In genomic region chr1:180116525-180116924, GRCm38 (mm10) we compare ENCODE assay signal across 8 mouse cellular contexts.
DNase-seq lines count a peak whose midpoint lies in the region; TF ChIP-seq lines count a peak whose summit lies in the region.

No protein-coding gene starts in this region.

- H3K27me3 ChIP-seq in testis, adult 2 months (ENCODE audit: control insufficient read depth, insufficient read depth, low read length), result no peaks in the 10 kb centered on the region

- intact Hi-C loops in gastrocnemius, postnatal 36 days (cut with DNase I), result loop anchor here (5.0 kb wide), 1 partner anchor 259 kb away; no protein-coding TSS in a partner anchor

- H3K4me1 ChIP-seq in testis, adult 2 months (ENCODE audit: control insufficient read depth, insufficient read depth, low read length), result no peaks in the 10 kb centered on the region

- no peak overlapping the region for H3K27ac ChIP-seq in testis, adult 2 months (ENCODE audit: control insufficient read depth, insufficient read depth, low read depth, low read length)

- no peaks in the 10 kb centered on the region for H3K36me3 ChIP-seq in testis, adult 2 months (ENCODE audit: control insufficient read depth, insufficient read depth, low read length)

- peak; percentile 27; the same call in 1 of the 2 replicates for TF ChIP-seq CTCF in testis, adult 2 months (IDR thresholded peaks at IDR 0.05; ENCODE audit: control insufficient read depth, insufficient read depth, insufficient replicate concordance, low read depth, low read length)

- no peak overlapping the region for H3K4me3 ChIP-seq in testis, adult 2 months (ENCODE audit: control insufficient read depth, low read depth, low read length)

- peak; percentile 20 for DNase-seq in gastrocnemius, postnatal 10 days
- no peak for DNase-seq in gastrocnemius, postnatal 36 days
- DNase-seq in testis, postnatal 14 days (ENCODE audit: low spot score), result no peak
- DNase-seq in kidney, postnatal 10 days, result peak; percentile 34
- peak; percentile 14 to 21 for DNase-seq in thymus, postnatal 36 days
- no peak for DNase-seq in urinary bladder, postnatal 10 days (ENCODE audit: low spot score)
- no peak for DNase-seq in adipocyte (ENCODE audit: low spot score)

- no peak for TF ChIP-seq POLR2A in testis, adult 2 months (IDR thresholded peaks at IDR 0.05; ENCODE audit: control insufficient read depth, low read depth, low read length)

Comparison
In these comparisons a context has a peak if more than half of its experiments do, and no peak if none do; other contexts are left out.
1. DNase-seq: peak in gastrocnemius, postnatal 10 days (single experiment), kidney, postnatal 10 days (single experiment) and thymus, postnatal 36 days (2 of 2); none in gastrocnemius, postnatal 36 days (0 of 2), testis, postnatal 14 days (single experiment), urinary bladder, postnatal 10 days (single experiment) and adipocyte (single experiment).